Mouse (Mus musculus) neural tube, embryonic 12.5 days (tissue): ENCODE measurements around the gene Pin1. TPM values are rescaled to one million over a fixed set of nuclear protein-coding genes. Genes with fewer than 3 reads are reported as not detected.
"Not testable (repeated sequence)": the region's sequence is repeated elsewhere in the genome, so short reads cannot be mapped to it uniquely, and the experiment has no call there.

Experiments
- ATAC-seq: fragments of 200-750 bp; cut with Nextera tagmentation; 2 replicates; pipeline ENCODE4 v1.8.0; 2017; ENCODE audit warnings: low read depth, mild to moderate bottlenecking, moderate TSS enrichment, moderate library complexity; ENCODE audit not compliant: low FRiP score
- H3K27ac ChIP-seq: fragments of 300-500 bp; sonication (generic); 2 replicates; pipeline ENCODE4 v1.5.1; 2016
- H3K27me3 ChIP-seq: fragments of 300-500 bp; sonication (generic); replicated peaks from 2 replicates; pipeline ENCODE4 v1.6.1; 2016; ENCODE audit warnings: mild to moderate bottlenecking
- H3K36me3 ChIP-seq: fragments of 300-500 bp; sonication (generic); 2 replicates; pipeline ENCODE4 v1.6.1; 2016; ENCODE audit warnings: mild to moderate bottlenecking
- H3K4me1 ChIP-seq: fragments of 300-500 bp; sonication (generic); 2 replicates; pipeline ENCODE4 v1.6.1; 2016
- H3K4me2 ChIP-seq: fragments of 300-500 bp; sonication (generic); replicated peaks from 2 replicates; pipeline ENCODE4 v1.6.1; 2016; ENCODE audit warnings: mild to moderate bottlenecking
- H3K4me3 ChIP-seq: fragments of 300-500 bp; sonication (generic); 2 replicates; pipeline ENCODE4 v1.5.1; 2016
- H3K9ac ChIP-seq: fragments of 300-500 bp; sonication (generic); 2 replicates; pipeline ENCODE4 v1.6.1; 2016; ENCODE audit warnings: mild to moderate bottlenecking
- H3K9me3 ChIP-seq: fragments of 300-500 bp; sonication (generic); 2 replicates; pipeline ENCODE4 v1.6.1; 2016; ENCODE audit warnings: mild to moderate bottlenecking
- WGBS: fragments of 180-500 bp; shearing (Covaris S2); methylation state at CpG from one replicate; pipeline ENCODE4 v1.1.7; 2016; 5-methylcytosine and 5-hydroxymethylcytosine counted together
- polyA plus RNA-seq: library from polyadenylated mRNA; unstranded; fragments of >200 nt; fragmentation: Nextera tagmentation; extraction: Ambion mirVana; gene quantifications from 2 replicates; pipeline ENCODE4 v1.2.1, GENCODE M21; 2016

The Pin1 gene
- 52.8 and 56.0 TPM in 2 replicates for polyA plus RNA-seq

- peak; percentile 100 for ATAC-seq
- Histone ChIP-seq H3K9ac (peak within 1 kb of the TSS; percentile 85), H3K4me3 (peak within 1 kb of the TSS; percentile 88), H3K4me1 (peaks cover 30% of the 10 kb centered on the region), H3K36me3 (peaks cover 52% of the 10 kb centered on the region), H3K9me3 (no peaks in the 10 kb centered on the region), H3K27ac (no peak within 1 kb of the TSS), H3K27me3 (no peaks in the 10 kb centered on the region), H3K4me2 (peak within 1 kb of the TSS; percentile 90)
- under 1% methylated on average over 45 of the region's 45 CpGs for WGBS
Measured at GRCm38 (mm10) chr9:20651602-20652259, at the start of gene Pin1. TSS of gene Pin1 (plus strand) at chr9:20652095.

GRCm38 (mm10) chr9:20606269-20606668 lies 45.6 kb upstream of the Pin1 start:
- no peak for ATAC-seq
- Histone ChIP-seq H3K27ac (no peak overlapping the region), H3K4me1 (no peaks in the 10 kb centered on the region), H3K9ac (no peak overlapping the region), H3K4me3 (no peak overlapping the region), H3K27me3 (no peaks in the 10 kb centered on the region), H3K9me3 (no peaks in the 10 kb centered on the region), H3K4me2 (peak overlapping the region; percentile 67), H3K36me3 (peaks cover 2% of the 10 kb centered on the region; the same call in 1 of the 2 replicates)
- 93% methylated on average over 1 of the region's 1 CpGs for WGBS

GRCm38 (mm10) chr9:20607100-20607974 lies 44.6 kb upstream of the Pin1 start:
- Histone ChIP-seq H3K9me3 (no peaks in the 10 kb centered on the region), H3K36me3 (no peaks in the 10 kb centered on the region), H3K4me1 (no peaks in the 10 kb centered on the region), H3K4me2 (peak overlapping the region; percentile 67), H3K9ac (peak overlapping the region; percentile 80), H3K27me3 (no peaks in the 10 kb centered on the region), H3K4me3 (peak overlapping the region; percentile 73), H3K27ac (peak overlapping the region; percentile 89)
- WGBS: under 1% methylated on average over 57 of the region's 57 CpGs
- ATAC-seq: peak; percentile 88

- no peak overlapping the region for H3K4me3 ChIP-seq
- H3K27ac ChIP-seq: no peak overlapping the region
- no peak for ATAC-seq
- WGBS: 91% methylated on average over 5 of the region's 5 CpGs
- H3K9ac ChIP-seq: no peak overlapping the region
- H3K36me3 ChIP-seq: no peaks in the 10 kb centered on the region
- no peaks in the 10 kb centered on the region for H3K9me3 ChIP-seq
- no peaks in the 10 kb centered on the region for H3K27me3 ChIP-seq
- no peaks in the 10 kb centered on the region for H3K4me1 ChIP-seq
- no peak overlapping the region for H3K4me2 ChIP-seq
Measured at GRCm38 (mm10) chr9:20609831-20610464, 41.9 kb upstream of the Pin1 start.

- H3K9ac ChIP-seq: no peak overlapping the region
- no peaks in the 10 kb centered on the region for H3K27me3 ChIP-seq
- no peaks in the 10 kb centered on the region for H3K9me3 ChIP-seq
- no peak overlapping the region for H3K27ac ChIP-seq
- H3K4me3 ChIP-seq: no peak overlapping the region
- H3K36me3 ChIP-seq: no peaks in the 10 kb centered on the region
- 81% methylated on average over 5 of the region's 5 CpGs for WGBS
- ATAC-seq: no peak
- no peak overlapping the region for H3K4me2 ChIP-seq
- H3K4me1 ChIP-seq: no peaks in the 10 kb centered on the region
Measured at GRCm38 (mm10) chr9:20611976-20612375, 39.9 kb upstream of the Pin1 start.

- H3K36me3 ChIP-seq: peaks cover 3% of the 10 kb centered on the region; the same call in 1 of the 2 replicates
- no peaks in the 10 kb centered on the region for H3K9me3 ChIP-seq
- no peak for ATAC-seq
- H3K27me3 ChIP-seq: no peaks in the 10 kb centered on the region
- H3K9ac ChIP-seq: no peak overlapping the region
- no peaks in the 10 kb centered on the region for H3K4me1 ChIP-seq
- 88% methylated on average over 2 of the region's 2 CpGs for WGBS
- H3K4me2 ChIP-seq: no peak overlapping the region
- H3K4me3 ChIP-seq: no peak overlapping the region
- H3K27ac ChIP-seq: no peak overlapping the region
Measured at GRCm38 (mm10) chr9:20616685-20617084, 35.2 kb upstream of the Pin1 start.

- no peak overlapping the region for H3K4me2 ChIP-seq
- no peak overlapping the region for H3K4me3 ChIP-seq
- no peaks in the 10 kb centered on the region for H3K4me1 ChIP-seq
- no peak overlapping the region for H3K27ac ChIP-seq
- no peak overlapping the region for H3K9ac ChIP-seq
- H3K27me3 ChIP-seq: no peaks in the 10 kb centered on the region
- no peak for ATAC-seq
- H3K9me3 ChIP-seq: no peaks in the 10 kb centered on the region
- WGBS: 93% methylated on average over 2 of the region's 2 CpGs
- no peaks in the 10 kb centered on the region; the same call in 1 of the 2 replicates for H3K36me3 ChIP-seq
Measured at GRCm38 (mm10) chr9:20631332-20631731, 20.6 kb upstream of the Pin1 start.

GRCm38 (mm10) chr9:20635676-20636075 lies 16.2 kb upstream of the Pin1 start:
- not testable (repeated sequence) for ATAC-seq
- 92% methylated on average over 8 of the region's 8 CpGs for WGBS

GRCm38 (mm10) chr9:20636256-20636655 lies 15.6 kb upstream of the Pin1 start:
- Histone ChIP-seq H3K36me3 (peaks cover 21% of the 10 kb centered on the region), H3K4me1 (peaks cover 7% of the 10 kb centered on the region), H3K27ac (no peak overlapping the region), H3K9me3 (no peaks in the 10 kb centered on the region), H3K4me2 (no peak overlapping the region), H3K27me3 (no peaks in the 10 kb centered on the region), H3K9ac (no peak overlapping the region), H3K4me3 (no peak overlapping the region)
- WGBS: 79% methylated on average over 3 of the region's 3 CpGs
- no peak for ATAC-seq

More at GRCm38 (mm10) chr9:20635676-20636075, 16.2 kb upstream of the Pin1 start:
- H3K9ac ChIP-seq, H3K9me3 ChIP-seq, H3K27me3 ChIP-seq, H3K4me1 ChIP-seq, H3K27ac ChIP-seq, H3K4me2 ChIP-seq, H3K4me3 ChIP-seq: not testable (repeated sequence)
- peaks cover 21% of the 10 kb centered on the region for H3K36me3 ChIP-seq

- no peak for ATAC-seq
- Histone ChIP-seq H3K4me1 (peaks cover 12% of the 10 kb centered on the region), H3K27ac (no peak overlapping the region), H3K4me3 (no peak overlapping the region), H3K4me2 (no peak overlapping the region), H3K9ac (no peak overlapping the region), H3K36me3 (peaks cover 21% of the 10 kb centered on the region), H3K9me3 (no peaks in the 10 kb centered on the region), H3K27me3 (no peaks in the 10 kb centered on the region)
- 89% methylated on average over 2 of the region's 2 CpGs for WGBS
Measured at GRCm38 (mm10) chr9:20636790-20637189, 15.1 kb upstream of the Pin1 start.

- no peak overlapping the region for H3K27ac ChIP-seq
- H3K4me3 ChIP-seq: no peak overlapping the region
- H3K9me3 ChIP-seq: no peaks in the 10 kb centered on the region
- H3K4me1 ChIP-seq: peaks cover 17% of the 10 kb centered on the region
- H3K36me3 ChIP-seq: peaks cover 21% of the 10 kb centered on the region
- H3K4me2 ChIP-seq: no peak overlapping the region
- no peak for ATAC-seq
- H3K9ac ChIP-seq: no peak overlapping the region
- 95% methylated on average over 19 of the region's 19 CpGs for WGBS
- H3K27me3 ChIP-seq: no peaks in the 10 kb centered on the region
Measured at GRCm38 (mm10) chr9:20638552-20638951, 13.3 kb upstream of the Pin1 start.

- ATAC-seq: no peak
- Histone ChIP-seq H3K27ac (no peak overlapping the region), H3K27me3 (no peaks in the 10 kb centered on the region), H3K9ac (no peak overlapping the region), H3K4me3 (no peak overlapping the region), H3K9me3 (no peaks in the 10 kb centered on the region), H3K4me2 (no peak overlapping the region), H3K4me1 (peaks cover 21% of the 10 kb centered on the region), H3K36me3 (peaks cover 21% of the 10 kb centered on the region)
- WGBS: 94% methylated on average over 4 of the region's 4 CpGs
Measured at GRCm38 (mm10) chr9:20639486-20639885, 12.4 kb upstream of the Pin1 start.
